12 mouse cellular contexts compared by ENCODE assay signal in genomic region chr9:107303121-107303820, GRCm38 (mm10). TPM values are rescaled to one million over a fixed set of nuclear protein-coding genes. Genes with fewer than 3 reads are reported as not detected.
A peak's percentile ranks its signal among the peaks of the same experiment; 100 is the strongest.
DNase-seq lines count a peak whose midpoint lies in the region; ATAC-seq and TF ChIP-seq lines count a peak whose summit lies in the region.
"Had no signal": no experiment of that assay in that cellular context is flagged by ENCODE, and none has a peak within 500 bp of the region (broad histone marks: within the 10 kb centered on the region; RNA-seq: fewer than 3 reads in every experiment).

No protein-coding gene starts in this region.

- 65% methylated on average over 9 of the region's 9 CpGs for WGBS in heart, embryonic 11.5 days (ENCODE audit: insufficient replicate concordance)
- WGBS in liver, embryonic 14.5 days (ENCODE audit: insufficient replicate concordance), result 74% methylated on average over 9 of the region's 9 CpGs

- no peak for ATAC-seq in heart, embryonic 11.5 days (replicated peaks; ENCODE audit: insufficient number of reproducible peaks, low FRiP score, low TSS enrichment)
- no peak for ATAC-seq in liver, embryonic 14.5 days (ENCODE audit: insufficient read depth)
- ATAC-seq: hindbrain, embryonic 16.5 days had no signal

- H3K27ac ChIP-seq in heart, embryonic 11.5 days (ENCODE audit: low read depth, low read length), result peak overlapping the region; percentile 57; the same call in 1 of the 2 replicates
- H3K27ac ChIP-seq in liver, embryonic 14.5 days, result peak overlapping the region; percentile 18; the same call in 1 of the 2 replicates
- H3K27ac ChIP-seq: kidney, embryonic 15.5 days; neural tube, embryonic 13.5 days had no signal

- 0 out of 2 replicates have a peak, but pooled peaks cover 7% of the 10 kb centered on the region for H3K36me3 ChIP-seq in heart, embryonic 11.5 days (ENCODE audit: control insufficient read depth, insufficient read depth, low read length)
- H3K36me3 ChIP-seq in liver, embryonic 14.5 days (replicated peaks; ENCODE audit: control insufficient read depth, insufficient read depth, low read depth), result peaks cover 15% of the 10 kb centered on the region

- DNase-seq in heart, postnatal 4 days, result no peak
- DNase-seq in 416B (ENCODE audit: low read depth) (peak; percentile 43), NIH3T3 (ENCODE audit: low read depth) (peak; percentile 75)
- DNase-seq in liver, embryonic 14.5 days (ENCODE audit: low read depth in 3 of 3, low spot score in 3 of 3), result no peak
- DNase-seq in spleen, postnatal 10 days (ENCODE audit: low spot score in 2 of 2), result no peak
- DNase-seq in cerebellum, adult 18-20 months, result no peak
- DNase-seq: adrenal gland, adult 2 months; cerebellum, postnatal 25 days had no signal

- H3K4me1 ChIP-seq in heart, embryonic 11.5 days (ENCODE audit: control insufficient read depth, insufficient read depth, low read length), result peaks cover 54% of the 10 kb centered on the region
- H3K4me1 ChIP-seq in liver, embryonic 14.5 days (replicated peaks; ENCODE audit: control insufficient read depth in 2 of 2, insufficient read depth in 2 of 2, low read length in 1 of 2), result peaks cover 47 to 79% of the 10 kb centered on the region in 2 experiments

- TF ChIP-seq CTCF in liver, embryonic 14.5 days (IDR thresholded peaks at IDR 0.05; ENCODE audit: low read depth), result no peak

- H3K9me3 ChIP-seq in heart, embryonic 11.5 days (replicated peaks; ENCODE audit: control insufficient read depth, low read length), result no peaks in the 10 kb centered on the region
- H3K9me3 ChIP-seq in liver, embryonic 14.5 days (ENCODE audit: control insufficient read depth, low read length), result no peaks in the 10 kb centered on the region
- H3K9me3 ChIP-seq: kidney, embryonic 15.5 days; neural tube, embryonic 13.5 days had no signal

- no peaks in the 10 kb centered on the region for H3K27me3 ChIP-seq in heart, embryonic 11.5 days (ENCODE audit: control insufficient read depth, insufficient read depth, low read length)
- H3K27me3 ChIP-seq in liver, embryonic 14.5 days (ENCODE audit: control insufficient read depth, insufficient read depth, low read length), result no peaks in the 10 kb centered on the region
- H3K27me3 ChIP-seq: kidney, embryonic 15.5 days; neural tube, embryonic 13.5 days had no signal

- H3K4me2 ChIP-seq in heart, embryonic 11.5 days, result no peak overlapping the region
- H3K4me2 ChIP-seq in liver, embryonic 14.5 days (ENCODE audit: low read depth), result no peak overlapping the region
- H3K4me2 ChIP-seq: kidney, embryonic 15.5 days; neural tube, embryonic 13.5 days had no signal

- TF ChIP-seq EP300 in liver, embryonic 14.5 days (IDR thresholded peaks at IDR 0.05; ENCODE audit: low read depth), result no peak

- H3K4me3 ChIP-seq in heart, embryonic 11.5 days (ENCODE audit: low read depth, low read length), result no peak overlapping the region
- no peak overlapping the region for H3K4me3 ChIP-seq in liver, embryonic 14.5 days (ENCODE audit: insufficient read depth in 1 of 2, low read depth in 2 of 2, low read length in 2 of 2)
- H3K4me3 ChIP-seq: kidney, embryonic 15.5 days; neural tube, embryonic 13.5 days had no signal

- H3K9ac ChIP-seq in heart, embryonic 11.5 days (ENCODE audit: low read depth, low read length), result 0 out of 2 replicates have a peak overlapping the region, but pooled peaks have one; percentile 39
- H3K9ac ChIP-seq in liver, embryonic 14.5 days (replicated peaks), result no peak overlapping the region
- H3K9ac ChIP-seq: kidney, embryonic 15.5 days; neural tube, embryonic 13.5 days had no signal

RNA-seq across cellular contexts. Expression of gene Cish, which starts 7.4 kb away (rescaled TPM):
- polyA plus RNA-seq in heart, embryonic 11.5 days (2014; fragmentation: Nextera tagmentation; extraction: Ambion mirVana), result 7.7 and 8.8 TPM in 2 replicates
- total RNA-seq in heart, postnatal 4 days (2021), result 100 to 1,000 TPM; 146 to 176 TPM
- 2.8 and 3.3 TPM in 2 replicates for polyA plus RNA-seq in liver, embryonic 14.5 days (2012; rRNA removed)
- polyA plus RNA-seq in liver, embryonic 14.5 days (2014; fragmentation: Nextera tagmentation; extraction: Ambion mirVana), result 4.9 and 6.0 TPM in 2 replicates

RNA-seq across cellular contexts. Expression of gene Mapkapk3, which starts 13.6 kb away (rescaled TPM):
- polyA plus RNA-seq in heart, embryonic 11.5 days (2014; fragmentation: Nextera tagmentation; extraction: Ambion mirVana), result 5.8 and 9.0 TPM in 2 replicates
- total RNA-seq in heart, postnatal 4 days (2021), result 10 to 100 TPM; 18.3 to 18.9 TPM
- polyA plus RNA-seq in liver, embryonic 14.5 days (2012; rRNA removed), result 5.1 and 6.2 TPM in 2 replicates
- polyA plus RNA-seq in liver, embryonic 14.5 days (2014; fragmentation: Nextera tagmentation; extraction: Ambion mirVana), result 7.3 and 8.0 TPM in 2 replicates

RNA-seq across cellular contexts. Expression of gene Hemk1, which starts 34.9 kb away (rescaled TPM):
- 10.6 and 12.1 TPM in 2 replicates for polyA plus RNA-seq in heart, embryonic 11.5 days (2014; fragmentation: Nextera tagmentation; extraction: Ambion mirVana)
- 10 to 100 TPM; 13.0 to 15.0 TPM for total RNA-seq in heart, postnatal 4 days (2021)
- 3.1 and 3.3 TPM in 2 replicates for polyA plus RNA-seq in liver, embryonic 14.5 days (2012; rRNA removed)
- polyA plus RNA-seq in liver, embryonic 14.5 days (2014; fragmentation: Nextera tagmentation; extraction: Ambion mirVana), result 2.2 and 3.5 TPM in 2 replicates

RNA-seq across cellular contexts. Expression of gene 6430571L13Rik, which starts 37.1 kb away (rescaled TPM):
- polyA plus RNA-seq in heart, embryonic 11.5 days (2014; fragmentation: Nextera tagmentation; extraction: Ambion mirVana), result 0.66 and 0.92 TPM in 2 replicates
- total RNA-seq in heart, postnatal 4 days (2021), result 1 to 10 TPM; 4.6 to 5.8 TPM
- 0.05 and 0.07 TPM in 2 replicates for polyA plus RNA-seq in liver, embryonic 14.5 days (2012; rRNA removed)
- 0.20 TPM in 1 of 2 replicates, not detected in the other for polyA plus RNA-seq in liver, embryonic 14.5 days (2014; fragmentation: Nextera tagmentation; extraction: Ambion mirVana)

Comparison
In these comparisons a context has a peak if more than half of its experiments do, and no peak if none do; other contexts are left out.
1. DNase-seq: peak in 416B (single experiment) and NIH3T3 (single experiment); none in heart, postnatal 4 days (single experiment), liver, embryonic 14.5 days (0 of 3), spleen, postnatal 10 days (0 of 2) and cerebellum, adult 18-20 months (0 of 2).